Mouse (Mus musculus): ENCODE measurements around the gene Kcnj10. TPM values are rescaled to one million over a fixed set of nuclear protein-coding genes. Genes with fewer than 3 reads are reported as not detected.

Gene Kcnj10
- total and polyA plus RNA-seq, 3 experiments: 0.04 to 0.72 TPM; not detected in 1

GRCm38 (mm10) chr1:172396996-172397752, 56.2 kb downstream of the Kcnj10 start:
- Histone ChIP-seq H3K9me3 (replicated peaks; ENCODE audit: insufficient read depth, low read length) (no peaks in the 10 kb centered on the region), H3K79me2 (ENCODE audit: control insufficient read depth, insufficient read depth, low read length, poor library complexity) (no peaks in the 10 kb centered on the region), H3K4me3 (ENCODE audit: control insufficient read depth in 1 of 2, insufficient read depth in 1 of 2, low read depth in 2 of 2, low read length in 2 of 2) (peak overlapping the region; percentile 22 to 44; a peak in 3 of 4 replicates), H3K4me1 (ENCODE audit: control insufficient read depth in 1 of 2, insufficient read depth in 2 of 2, low read length in 2 of 2) (peaks cover 3 to 9% of the 10 kb centered on the region in 2 experiments), H3K9ac (ENCODE audit: control insufficient read depth, low read depth, low read length, poor library complexity, severe bottlenecking) (peak overlapping the region; percentile 26; the same call in 1 of the 2 replicates), H3K36me3 (ENCODE audit: control insufficient read depth in 1 of 2, insufficient read depth in 2 of 2, low read length in 2 of 2) (peaks cover 0 to 11% of the 10 kb centered on the region in 2 experiments; a peak in 2 of 4 replicates), H3K27me3 (ENCODE audit: control insufficient read depth in 1 of 2, insufficient read depth in 2 of 2, low read length in 2 of 2) (no peaks in the 10 kb centered on the region), H3K27ac (ENCODE audit: control insufficient read depth, low read depth, low read length) (peak overlapping the region; percentile 18; the same call in 1 of the 2 replicates)
- TF ChIP-seq ZNF384 (IDR thresholded peaks at IDR 0.05; ENCODE audit: low read depth, low read length) (peak; percentile 70), NRF1 (IDR thresholded peaks at IDR 0.05; ENCODE audit: insufficient read depth, low read depth, low read length, poor library complexity, severe bottlenecking) (peak; percentile 44; the same call in 1 of the 2 replicates), POLR2A (IDR thresholded peaks at IDR 0.05; ENCODE audit: control insufficient read depth in 1 of 2, insufficient read depth in 1 of 2, low read depth in 1 of 2, low read length in 2 of 2, poor library complexity in 1 of 2) (no peak), ZMIZ1 (IDR thresholded peaks at IDR 0.05; ENCODE audit: low read depth, low read length) (no peak), GABPA (IDR thresholded peaks at IDR 0.05; ENCODE audit: low read depth, low read length) (no peak), GATA1 (IDR thresholded peaks at IDR 0.05; ENCODE audit: low read depth, low read length) (peak; percentile 19; the same call in 1 of the 2 replicates), EP300 (IDR thresholded peaks at IDR 0.05; ENCODE audit: low read depth in 1 of 2, low read length in 2 of 2) (peak in 1 of 2 experiments; percentile 13; a peak in 1 of 4 replicates), RCOR1 (IDR thresholded peaks at IDR 0.05; ENCODE audit: low read depth, low read length) (peak; percentile 23; the same call in 1 of the 2 replicates), ELF1 (IDR thresholded peaks at IDR 0.05; ENCODE audit: low read depth, low read length) (no peak)
- peak; percentile 75 for DNase-seq (ENCODE audit: low read depth, low spot score)

GRCm38 (mm10) chr1:172406077-172406706, 65.2 kb downstream of the Kcnj10 start:
- Histone ChIP-seq H3K27ac (ENCODE audit: control insufficient read depth, low read depth, low read length) (no peak overlapping the region), H3K27me3 (ENCODE audit: control insufficient read depth in 1 of 2, insufficient read depth in 2 of 2, low read length in 2 of 2) (peaks cover 2 to 6% of the 10 kb centered on the region in 2 experiments; a peak in 3 of 4 replicates), H3K36me3 (ENCODE audit: control insufficient read depth in 1 of 2, insufficient read depth in 2 of 2, low read length in 2 of 2) (no peaks in the 10 kb centered on the region), H3K4me3 (ENCODE audit: control insufficient read depth in 1 of 2, insufficient read depth in 1 of 2, low read depth in 2 of 2, low read length in 2 of 2) (no peak overlapping the region), H3K9me3 (replicated peaks; ENCODE audit: insufficient read depth, low read length) (no peaks in the 10 kb centered on the region), H3K4me1 (ENCODE audit: control insufficient read depth in 1 of 2, insufficient read depth in 2 of 2, low read length in 2 of 2) (no peaks in the 10 kb centered on the region), H3K79me2 (ENCODE audit: control insufficient read depth, insufficient read depth, low read length, poor library complexity) (no peaks in the 10 kb centered on the region), H3K9ac (ENCODE audit: control insufficient read depth, low read depth, low read length, poor library complexity, severe bottlenecking) (no peak overlapping the region)
- TF ChIP-seq USF2 (IDR thresholded peaks at IDR 0.05; ENCODE audit: borderline replicate concordance in 1 of 2, insufficient read depth in 1 of 2, low read depth in 1 of 2, low read length in 2 of 2): no peak
- TF ChIP-seq NRF1 (IDR thresholded peaks at IDR 0.05; ENCODE audit: insufficient read depth, low read depth, low read length, poor library complexity, severe bottlenecking): no peak
- TF ChIP-seq MAX (IDR thresholded peaks at IDR 0.05; ENCODE audit: low read length): no peak
- TF ChIP-seq TCF12 (IDR thresholded peaks at IDR 0.05; ENCODE audit: low read depth, low read length): no peak
- no peak for DNase-seq (ENCODE audit: low read depth, low spot score)
